Mouse (Mus musculus) mesoderm, embryonic 11.5 days (tissue): ENCODE measurements around the gene Gm20388.

Source experiments
- DNase-seq: peaks from one replicate; pipeline ENCODE4 v3.0.0-alpha.2; 2012; ENCODE audit warnings: low read depth, low spot score

Gm20388 gene

DNA sequence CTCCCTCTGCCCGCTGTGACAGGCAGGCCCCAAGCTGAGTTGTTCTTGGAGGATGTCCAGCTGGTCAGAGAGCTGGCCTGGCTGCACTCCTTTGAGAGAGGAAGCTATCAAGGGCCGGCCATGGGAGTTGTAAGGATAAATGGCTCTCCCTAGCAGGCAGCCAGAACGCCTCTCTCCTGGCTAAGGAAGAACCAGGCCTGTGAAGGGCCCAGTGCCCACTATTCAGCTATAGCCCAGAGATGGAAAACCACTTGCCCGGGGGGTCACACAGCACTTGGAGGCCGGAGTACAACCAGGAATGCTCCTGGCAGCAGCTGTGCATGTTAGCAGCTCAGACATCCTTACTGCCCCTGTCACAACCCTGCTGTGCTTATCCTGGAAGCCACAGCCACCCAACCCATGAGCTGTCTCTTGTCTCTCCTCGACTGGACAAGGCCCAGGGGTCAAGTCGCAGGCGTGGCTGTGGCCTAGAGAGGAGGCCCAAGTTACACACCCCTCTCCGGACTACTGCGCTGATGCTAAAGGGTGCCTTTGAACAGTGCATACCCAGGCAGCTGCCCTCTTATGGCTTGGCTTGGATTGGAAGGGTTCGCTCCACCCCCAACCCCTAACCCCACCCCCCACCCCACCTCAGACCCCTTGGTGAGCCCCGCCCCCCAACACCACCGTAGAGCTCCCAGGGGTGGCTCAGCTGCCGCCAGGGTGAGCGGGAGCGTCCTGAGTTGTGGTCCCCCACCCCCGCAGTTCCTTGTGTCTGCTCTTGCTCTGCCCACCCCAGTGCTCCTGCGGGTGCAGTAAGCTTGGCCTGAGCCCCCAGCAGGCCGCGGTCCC lies 593.8 kb downstream of the Gm20388 start:
- no peak for DNase-seq

DNA sequence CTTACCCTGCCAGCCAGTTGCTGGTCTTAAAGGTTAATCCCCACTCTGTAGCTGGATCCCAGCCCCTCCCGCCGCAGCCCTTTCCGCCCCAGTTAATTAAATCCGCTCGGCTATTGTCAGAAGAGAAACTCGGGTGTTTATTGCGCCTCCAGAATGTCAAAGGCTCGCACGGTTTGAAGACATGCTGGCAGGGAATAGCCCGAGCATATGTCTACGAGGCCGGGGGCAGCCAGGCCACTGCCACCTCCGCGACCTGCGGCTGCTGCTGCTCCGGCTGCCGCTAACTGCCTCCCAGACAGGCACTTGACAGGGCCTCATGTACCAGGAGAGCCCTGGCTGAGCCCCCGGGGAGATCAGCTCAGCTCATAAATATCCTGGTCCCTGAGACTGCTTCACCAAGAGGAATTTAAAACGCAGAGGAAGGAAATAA lies 594.5 kb downstream of the Gm20388 start:
- DNase-seq = peak; percentile 78

DNA sequence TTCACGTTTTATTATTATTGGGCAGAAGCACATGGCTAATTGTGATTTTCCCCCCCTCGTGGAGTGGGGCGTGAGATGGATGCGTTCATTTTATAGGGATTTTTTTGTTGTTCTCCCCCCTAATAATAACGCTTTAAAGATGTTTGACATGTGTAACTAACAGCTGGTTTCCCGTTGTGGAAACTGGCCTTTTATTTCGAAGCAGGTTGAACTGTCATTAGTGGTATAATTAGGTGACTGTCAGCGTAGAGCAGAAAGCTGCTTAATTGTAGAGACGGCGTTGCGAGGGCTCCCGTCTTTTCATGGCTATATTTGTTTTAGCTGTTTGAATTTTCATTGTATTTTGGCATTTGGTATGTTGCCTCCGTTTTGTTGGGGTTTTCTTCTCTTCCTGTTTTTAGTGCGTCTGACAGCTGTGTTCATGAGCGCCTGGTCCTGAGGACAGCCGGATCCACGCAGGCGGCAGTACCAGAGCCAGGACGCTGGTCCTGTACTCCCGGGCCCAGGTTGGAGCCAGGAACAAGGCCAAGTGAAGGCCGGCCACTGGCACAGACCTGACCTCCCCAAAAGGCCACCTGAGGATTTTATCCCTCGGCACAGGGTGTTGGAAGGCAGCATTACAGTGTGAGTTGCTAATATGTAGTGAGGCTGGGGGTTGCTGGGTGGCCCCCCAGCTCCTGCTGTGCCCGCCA lies 595.1 kb downstream of the Gm20388 start:
- no peak for DNase-seq

DNA sequence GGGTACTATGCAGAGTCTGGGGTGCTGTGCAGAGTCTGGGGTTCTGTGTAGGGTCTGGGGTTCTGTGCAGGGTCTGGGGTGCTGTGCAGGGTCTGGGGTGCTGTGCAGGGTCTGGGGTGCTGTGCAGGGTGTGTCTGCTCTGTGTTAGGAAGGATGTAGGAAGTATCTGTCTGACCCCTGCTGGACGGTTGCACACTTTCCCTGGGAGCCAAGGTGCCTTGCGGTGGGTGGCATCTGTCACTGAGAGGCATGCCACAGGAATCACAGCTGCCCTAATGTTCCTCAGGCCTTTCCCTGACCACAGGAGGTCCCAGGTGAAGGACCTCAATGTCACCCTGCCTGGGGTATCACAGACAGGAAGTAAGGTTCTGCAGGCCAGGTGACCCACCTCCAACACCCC lies 595.9 kb downstream of the Gm20388 start:
- DNase-seq = no peak

DNA sequence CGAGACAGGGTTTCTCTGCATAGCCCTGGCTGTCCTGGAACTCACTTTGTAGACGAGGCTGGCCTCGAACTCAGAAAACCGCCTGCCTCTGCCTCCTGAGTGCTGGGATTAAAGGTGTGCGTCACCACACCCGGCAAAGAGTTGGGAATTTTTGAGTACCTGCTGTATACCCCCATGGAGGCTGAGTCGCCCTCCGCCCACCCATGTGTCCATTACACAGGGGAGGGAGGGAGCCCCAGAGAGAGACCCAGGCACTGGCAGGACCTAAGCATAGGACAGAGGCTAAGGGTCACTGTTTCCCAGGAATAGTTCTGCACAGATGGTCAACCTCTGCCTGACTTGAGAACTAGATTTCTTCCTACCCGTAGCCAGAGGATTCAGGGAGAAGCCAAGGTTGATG lies 596.6 kb downstream of the Gm20388 start:
- DNase-seq = no peak

DNA sequence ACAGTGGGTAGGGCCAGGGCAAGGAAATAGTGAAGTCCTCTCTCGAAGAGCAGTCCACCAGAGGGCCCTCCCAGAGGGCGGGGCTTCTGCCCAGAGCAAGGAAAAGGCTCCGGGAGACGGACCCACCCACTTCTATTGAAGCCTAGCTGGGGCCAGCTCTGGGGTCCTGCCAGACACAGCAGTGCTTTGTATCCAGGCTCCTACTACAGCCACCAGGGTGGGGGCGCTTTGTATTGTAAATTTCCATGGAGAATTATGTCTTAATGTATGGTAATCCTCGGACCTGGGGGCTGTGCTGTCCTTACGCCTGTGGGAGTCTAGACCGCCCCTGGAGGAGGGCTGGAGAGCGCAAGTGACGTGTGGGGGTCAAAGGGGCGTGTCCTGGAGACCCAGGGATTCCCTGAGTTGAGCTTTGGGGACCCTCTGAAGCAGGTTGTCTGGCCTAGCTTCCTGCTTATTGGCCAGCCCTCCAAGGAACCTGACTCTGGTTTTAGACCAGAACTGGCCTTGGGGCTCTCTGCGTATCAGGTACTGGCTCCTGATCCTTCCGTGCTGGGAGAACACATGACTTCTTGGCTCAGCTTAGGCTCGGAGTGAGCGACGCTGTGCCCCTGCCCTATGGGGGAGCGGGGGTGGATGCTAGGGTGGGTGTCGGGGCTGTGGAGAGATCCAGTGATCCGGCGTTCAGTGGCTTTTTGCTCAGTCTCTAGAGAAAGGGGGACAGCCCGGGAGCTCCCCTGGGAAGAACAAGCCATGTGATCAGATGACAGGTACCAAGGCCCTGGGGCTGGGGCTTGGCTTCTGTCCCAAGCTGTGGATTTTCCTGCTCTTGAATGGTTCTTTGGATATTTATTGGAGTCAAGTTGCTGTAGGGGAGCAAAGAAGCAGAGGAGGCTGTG lies 598.7 kb downstream of the Gm20388 start:
- peak; percentile 87 for DNase-seq

- DNase-seq = no peak
Observed at GRCm38 (mm10) chr8:120510035-120510416, 599.4 kb downstream of the Gm20388 start.

DNA sequence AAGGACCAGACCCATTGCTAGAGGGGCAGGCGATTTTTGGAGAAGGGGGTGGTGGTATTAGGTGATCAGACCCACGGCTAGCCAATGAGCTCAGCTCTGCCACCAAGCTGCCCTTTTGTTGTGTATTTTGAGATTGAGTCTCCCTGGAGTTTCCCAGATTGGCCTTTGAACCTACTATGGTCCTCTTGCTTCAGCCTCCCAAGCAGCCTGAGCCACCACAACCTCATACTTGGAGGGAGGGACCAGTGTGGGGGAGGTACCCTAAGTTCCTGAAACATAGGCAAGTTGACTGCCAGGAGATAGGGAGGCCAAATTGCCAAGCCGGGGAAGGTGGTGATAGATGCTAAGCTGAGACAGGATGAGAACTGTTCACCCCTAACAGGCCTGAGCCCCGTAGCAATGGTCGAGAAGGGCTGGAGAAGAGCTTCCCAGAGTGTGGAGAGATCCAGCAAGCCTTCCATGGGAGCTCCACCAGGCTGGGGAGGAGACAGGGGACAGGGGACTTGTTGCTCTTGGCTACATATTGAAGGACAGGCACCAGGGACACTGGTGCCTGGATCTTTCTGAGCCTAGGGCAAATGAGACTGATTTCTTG lies 600.3 kb downstream of the Gm20388 start:
- DNase-seq = no peak

DNA sequence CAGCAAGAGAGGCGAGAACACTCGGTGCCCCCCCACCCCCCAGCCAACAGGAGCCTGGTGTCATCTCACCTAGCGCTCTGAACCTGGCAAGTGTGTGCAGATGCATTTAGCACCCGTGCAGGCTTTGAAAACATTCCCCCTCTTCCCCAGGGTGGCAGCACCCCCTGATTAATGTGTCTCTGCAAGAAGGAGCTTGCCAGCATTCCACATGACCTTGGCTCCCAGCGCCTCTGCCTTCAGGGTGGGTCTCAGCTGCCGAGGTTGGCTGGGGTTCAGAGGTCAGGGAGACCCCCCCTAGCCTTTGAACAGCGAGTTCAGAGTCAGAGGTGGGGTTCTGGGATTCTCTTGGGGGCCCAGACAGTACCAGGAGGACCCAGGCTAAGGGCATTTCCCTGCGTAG lies 601.1 kb downstream of the Gm20388 start:
- DNase-seq = no peak

GRCm38 (mm10) chr8:120512326-120512725 lies 601.7 kb downstream of the Gm20388 start:
- DNase-seq = no peak

- no peak for DNase-seq
Observed at GRCm38 (mm10) chr8:120513145-120513544, 602.5 kb downstream of the Gm20388 start.

- no peak for DNase-seq
Observed at GRCm38 (mm10) chr8:120513638-120514461, 603.2 kb downstream of the Gm20388 start.

- DNase-seq = no peak
Observed at GRCm38 (mm10) chr8:120515214-120515613, 604.6 kb downstream of the Gm20388 start.

DNA sequence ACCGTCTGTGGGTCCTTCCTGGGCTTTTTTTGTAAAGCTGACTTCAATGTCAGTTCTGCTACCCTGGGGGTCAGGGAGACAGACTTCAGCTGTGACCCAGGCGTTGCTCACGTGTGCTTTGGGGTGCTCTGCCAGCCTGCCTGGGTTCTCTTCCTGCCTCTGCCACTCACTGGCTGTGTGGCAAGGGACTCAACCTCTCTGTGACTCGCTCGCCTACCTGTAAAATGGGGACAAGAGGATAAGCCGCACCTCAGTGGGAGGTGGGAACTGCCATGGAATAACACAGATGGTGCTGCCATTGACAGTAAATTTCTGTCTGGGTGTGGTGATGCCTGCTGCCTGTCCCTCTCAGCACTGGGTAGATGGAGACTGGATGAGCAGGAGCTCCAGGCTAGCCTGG lies 605.0 kb downstream of the Gm20388 start:
- no peak for DNase-seq

GRCm38 (mm10) chr8:120516182-120516755 lies 605.6 kb downstream of the Gm20388 start:
- DNase-seq = no peak

GRCm38 (mm10) chr8:120517666-120518410 lies 607.2 kb downstream of the Gm20388 start:
- DNase-seq = no peak

DNA sequence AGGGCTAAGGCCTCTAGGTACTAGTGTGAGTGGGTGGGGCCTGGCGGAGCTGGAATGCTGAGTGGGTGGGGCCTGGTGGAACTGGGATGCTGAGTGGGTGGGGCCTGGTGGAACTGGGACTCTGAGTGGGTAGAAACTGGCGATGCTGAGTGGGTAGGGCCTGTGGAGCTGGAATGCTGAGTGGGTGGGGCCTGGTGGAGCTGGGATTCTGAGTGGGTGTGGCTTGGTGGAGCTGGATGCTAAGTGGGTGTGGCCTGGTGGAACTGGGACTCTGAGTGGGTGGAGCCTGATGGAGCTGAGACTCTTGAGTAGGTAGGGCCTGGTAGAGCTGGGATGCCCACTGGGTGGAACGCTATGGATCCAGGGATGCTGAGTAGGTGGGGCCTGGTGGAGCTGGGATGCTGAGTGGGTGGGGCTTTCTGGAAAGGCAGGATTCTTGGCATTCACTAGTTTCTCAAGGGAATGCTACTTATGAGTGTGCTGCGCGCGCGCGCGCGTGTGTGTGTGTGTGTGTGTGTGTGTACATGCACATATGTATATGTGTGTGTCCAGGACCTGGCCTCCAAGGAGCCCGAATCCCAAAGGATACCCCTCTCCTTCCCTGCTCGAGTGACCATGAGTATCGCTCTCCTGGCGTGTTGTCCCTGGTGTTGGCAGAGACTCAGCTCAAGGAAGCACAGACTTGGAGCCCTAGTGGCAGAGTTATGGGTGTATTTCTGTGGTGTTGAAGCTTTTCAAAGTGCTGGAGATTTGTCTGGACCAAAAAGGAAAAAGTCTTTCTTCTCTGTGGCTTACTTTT lies 608.3 kb downstream of the Gm20388 start:
- no peak for DNase-seq

GRCm38 (mm10) chr8:120520287-120520686 lies 609.6 kb downstream of the Gm20388 start:
- DNase-seq = no peak
